Mouse (Mus musculus) heart, embryonic 15.5 days (tissue): Measurements from ENCODE around the gene Gm9733. TPM values are rescaled to one million over a fixed set of nuclear protein-coding genes. Genes with fewer than 3 reads are reported as not detected.
"Not testable (repeated sequence)": the region's sequence is repeated elsewhere in the genome, so short reads cannot be mapped to it uniquely, and the experiment has no call there.

ENCODE experiments used
- ATAC-seq: fragments of 200-750 bp; cut with Nextera tagmentation; replicated peaks from 2 replicates; pipeline ENCODE4 v1.8.0; 2017; ENCODE audit warnings: low read depth, moderate TSS enrichment; ENCODE audit not compliant: insufficient number of reproducible peaks, insufficient read depth, low FRiP score
- H3K27ac ChIP-seq: fragments of 300-500 bp; sonication (generic); 2 replicates; pipeline ENCODE4 v1.5.1; 2015; ENCODE audit warnings: mild to moderate bottlenecking, inconsistent platforms
- H3K27me3 ChIP-seq: fragments of 300-500 bp; sonication (generic); 2 replicates; pipeline ENCODE4 v1.6.1; 2015; ENCODE audit warnings: inconsistent platforms
- H3K36me3 ChIP-seq: fragments of 300-500 bp; sonication (generic); 2 replicates; pipeline ENCODE4 v1.6.1; 2015; ENCODE audit warnings: mild to moderate bottlenecking, inconsistent platforms
- H3K4me1 ChIP-seq: fragments of 300-500 bp; sonication (generic); replicated peaks from 2 replicates; pipeline ENCODE4 v1.6.1; 2015; ENCODE audit warnings: inconsistent platforms
- H3K4me2 ChIP-seq: fragments of 300-500 bp; sonication (generic); 2 replicates; pipeline ENCODE4 v1.6.1; 2015; ENCODE audit warnings: inconsistent platforms, mild to moderate bottlenecking, moderate library complexity
- H3K4me3 ChIP-seq: fragments of 300-500 bp; sonication (generic); 2 replicates; pipeline ENCODE4 v1.5.1; 2015; ENCODE audit warnings: mild to moderate bottlenecking, inconsistent platforms
- H3K9ac ChIP-seq: fragments of 300-500 bp; sonication (generic); 2 replicates; pipeline ENCODE4 v1.6.1; 2015; ENCODE audit warnings: mild to moderate bottlenecking, inconsistent platforms
- H3K9me3 ChIP-seq: fragments of 300-500 bp; sonication (generic); replicated peaks from 2 replicates; pipeline ENCODE4 v1.6.1; 2016; ENCODE audit warnings: inconsistent platforms
- WGBS: fragments of 180-500 bp; shearing (Covaris S2); methylation state at CpG from one replicate; pipeline ENCODE4 v1.1.7; 2015; ENCODE audit warnings: mixed read lengths; 5-methylcytosine and 5-hydroxymethylcytosine counted together
- polyA plus RNA-seq: library from polyadenylated mRNA; unstranded; fragments of >200 nt; fragmentation: Nextera tagmentation; extraction: Ambion mirVana; gene quantifications from 2 replicates; pipeline ENCODE4 v1.2.1, GENCODE M21; 2015

Gm9733 gene
- not detected in 2 replicates for polyA plus RNA-seq

- Histone ChIP-seq H3K27ac (no peak within 1 kb of the TSS), H3K36me3 (no peaks in the 10 kb centered on the region), H3K4me3 (no peak within 1 kb of the TSS), H3K27me3 (no peaks in the 10 kb centered on the region), H3K4me2 (no peak within 1 kb of the TSS), H3K9me3 (no peaks in the 10 kb centered on the region), H3K9ac (no peak within 1 kb of the TSS), H3K4me1 (no peaks in the 10 kb centered on the region)
- no peak for ATAC-seq
- WGBS: 74% methylated on average over 3 of the region's 3 CpGs
Measured at GRCm38 (mm10) chr3:15332063-15332462, at the start of gene Gm9733. TSS of gene Gm9733 (minus strand) at chr3:15332302.

DNA sequence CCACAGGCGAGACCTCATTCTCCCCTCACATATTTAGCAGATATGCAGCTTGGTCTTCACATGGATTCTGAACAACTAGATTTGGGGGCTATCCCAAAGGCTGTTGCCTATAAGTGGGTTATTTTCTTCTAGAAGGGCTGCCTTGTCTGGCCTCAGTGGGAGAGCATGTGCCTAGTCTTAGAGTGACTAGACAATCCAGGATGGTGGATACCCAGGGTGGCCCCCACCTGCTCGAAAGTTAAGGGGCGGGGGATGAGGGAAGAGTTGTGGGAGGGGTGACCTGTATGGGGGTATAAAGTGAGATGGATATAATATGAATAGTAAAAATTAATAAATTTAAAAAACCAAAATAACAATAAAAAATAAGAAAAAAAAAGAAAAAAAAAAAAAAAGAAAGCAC lies 23.6 kb upstream of the Gm9733 start:
- not testable (repeated sequence) for H3K4me2 ChIP-seq, H3K9ac ChIP-seq, H3K27ac ChIP-seq, H3K4me3 ChIP-seq, H3K4me1 ChIP-seq, H3K27me3 ChIP-seq, ATAC-seq, H3K36me3 ChIP-seq, H3K9me3 ChIP-seq
- WGBS: 56% methylated on average over 3 of the region's 3 CpGs

DNA sequence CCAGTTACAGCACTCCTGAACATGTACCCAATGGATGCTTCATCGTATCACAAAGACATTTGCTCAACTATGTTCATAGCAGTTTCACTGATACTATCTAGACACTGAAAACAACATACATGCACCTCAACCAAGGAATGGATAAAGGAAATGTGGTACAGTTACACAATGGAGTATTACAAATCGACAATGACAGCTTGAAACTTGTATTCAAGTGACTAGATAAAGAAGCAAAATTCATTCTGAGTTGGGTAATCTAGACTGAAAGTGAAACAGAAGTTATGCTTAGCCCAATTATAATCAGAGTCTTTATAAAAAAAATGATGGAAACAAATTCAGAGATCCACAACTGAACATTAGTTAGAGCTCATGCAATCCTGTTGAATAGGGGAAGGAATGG lies 18.2 kb upstream of the Gm9733 start:
- ATAC-seq, H3K4me2 ChIP-seq, H3K9me3 ChIP-seq, H3K9ac ChIP-seq, H3K4me3 ChIP-seq, H3K27ac ChIP-seq, H3K4me1 ChIP-seq, H3K27me3 ChIP-seq, H3K36me3 ChIP-seq: not testable (repeated sequence)
- WGBS: 80% methylated on average over 1 of the region's 2 CpGs

DNA sequence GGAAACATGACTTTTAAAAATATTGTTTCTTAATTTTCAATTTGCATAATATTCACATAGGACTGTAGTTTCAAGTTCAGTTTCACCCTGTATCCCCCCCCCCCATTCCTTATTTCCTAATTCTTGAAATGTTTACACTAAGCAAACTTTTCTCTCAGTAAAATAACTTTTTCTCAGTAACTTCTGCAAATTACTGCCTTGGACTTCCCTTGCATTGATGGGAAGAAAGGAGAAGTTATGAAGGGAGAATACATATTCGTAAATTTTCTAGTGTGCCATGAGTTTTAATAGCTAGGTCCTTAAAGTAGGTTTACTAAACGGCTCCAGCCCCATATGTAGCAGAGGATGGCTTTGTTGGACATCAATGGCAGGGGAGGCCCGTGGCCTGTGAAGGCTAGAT lies 13.5 kb upstream of the Gm9733 start:
- not testable (repeated sequence) for H3K9ac ChIP-seq, ATAC-seq, H3K4me2 ChIP-seq, H3K36me3 ChIP-seq, H3K27ac ChIP-seq, H3K4me1 ChIP-seq, H3K27me3 ChIP-seq, H3K9me3 ChIP-seq, H3K4me3 ChIP-seq
- WGBS: 56% methylated on average over 3 of the region's 3 CpGs

GRCm38 (mm10) chr3:15340287-15340686 lies 8.2 kb upstream of the Gm9733 start:
- no peaks in the 10 kb centered on the region for H3K4me1 ChIP-seq
- ATAC-seq: no peak
- H3K27me3 ChIP-seq: no peaks in the 10 kb centered on the region
- no peak overlapping the region for H3K9ac ChIP-seq
- no peaks in the 10 kb centered on the region for H3K9me3 ChIP-seq
- WGBS: 69% methylated on average over 1 of the region's 1 CpGs
- H3K36me3 ChIP-seq: no peaks in the 10 kb centered on the region
- no peak overlapping the region for H3K4me3 ChIP-seq
- no peak overlapping the region for H3K27ac ChIP-seq
- H3K4me2 ChIP-seq: no peak overlapping the region

DNA sequence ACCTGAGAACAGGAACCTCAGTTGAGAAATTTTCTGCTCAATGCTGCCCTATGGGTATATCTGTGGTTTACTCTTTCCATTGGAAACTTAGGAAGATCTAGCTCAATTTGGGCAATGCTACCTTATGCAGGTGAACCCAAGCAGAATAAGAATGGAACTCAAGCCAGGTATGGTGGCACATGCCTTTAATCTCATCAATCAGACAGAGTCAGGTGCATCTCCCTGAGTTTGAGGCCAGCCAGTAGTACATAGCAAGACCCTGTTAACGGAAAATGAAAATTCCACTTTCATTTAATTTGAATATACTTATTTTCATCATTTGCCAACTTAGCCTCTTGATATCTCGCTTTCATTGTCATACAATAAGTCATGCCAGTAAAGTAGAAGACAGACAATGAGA lies 2.1 kb upstream of the Gm9733 start:
- Histone ChIP-seq H3K4me2 (no peak overlapping the region), H3K9me3 (no peaks in the 10 kb centered on the region), H3K36me3 (no peaks in the 10 kb centered on the region), H3K4me1 (no peaks in the 10 kb centered on the region), H3K27me3 (no peaks in the 10 kb centered on the region), H3K9ac (no peak overlapping the region), H3K4me3 (no peak overlapping the region), H3K27ac (no peak overlapping the region)
- no peak for ATAC-seq
- WGBS: 58% methylated on average over 2 of the region's 2 CpGs

DNA sequence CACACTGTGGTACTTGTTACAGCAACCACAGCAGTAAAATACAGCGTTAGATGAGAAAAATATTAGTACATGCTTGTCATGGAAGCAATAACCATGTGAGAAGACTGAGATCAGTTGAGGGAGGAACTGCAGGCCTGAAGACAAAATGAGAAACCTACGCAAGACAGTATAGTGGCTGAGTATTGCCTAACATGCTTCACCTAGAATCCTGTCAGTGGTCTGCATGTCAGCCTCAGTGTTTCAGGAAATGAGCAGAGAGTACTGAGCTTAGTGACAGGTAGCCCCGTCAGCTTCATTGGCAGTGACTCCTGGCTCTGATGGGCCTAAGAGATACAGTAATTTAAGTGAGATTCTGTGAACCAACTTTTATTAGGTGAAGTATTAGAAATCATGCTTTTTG lies 557 bp downstream of the Gm9733 start:
- no peak overlapping the region for H3K4me3 ChIP-seq
- no peaks in the 10 kb centered on the region for H3K27me3 ChIP-seq
- WGBS: 62% methylated on average over 3 of the region's 3 CpGs
- no peaks in the 10 kb centered on the region for H3K4me1 ChIP-seq
- no peak overlapping the region for H3K27ac ChIP-seq
- H3K4me2 ChIP-seq: no peak overlapping the region
- H3K9ac ChIP-seq: no peak overlapping the region
- no peaks in the 10 kb centered on the region for H3K36me3 ChIP-seq
- ATAC-seq: no peak
- H3K9me3 ChIP-seq: no peaks in the 10 kb centered on the region

- Histone ChIP-seq H3K4me1 (no peaks in the 10 kb centered on the region), H3K4me3 (no peak overlapping the region), H3K36me3 (no peaks in the 10 kb centered on the region), H3K27ac (no peak overlapping the region), H3K4me2 (no peak overlapping the region), H3K27me3 (no peaks in the 10 kb centered on the region), H3K9me3 (no peaks in the 10 kb centered on the region), H3K9ac (no peak overlapping the region)
- no peak for ATAC-seq
Measured at GRCm38 (mm10) chr3:15329549-15329948, 2.6 kb downstream of the Gm9733 start.

GRCm38 (mm10) chr3:15284424-15285328 lies 47.4 kb downstream of the Gm9733 start:
- Histone ChIP-seq H3K36me3 (no peaks in the 10 kb centered on the region), H3K4me3 (no peak overlapping the region), H3K27ac (no peak overlapping the region), H3K27me3 (no peaks in the 10 kb centered on the region), H3K9me3 (no peaks in the 10 kb centered on the region), H3K4me1 (no peaks in the 10 kb centered on the region), H3K9ac (no peak overlapping the region), H3K4me2 (no peak overlapping the region)
- WGBS: 79% methylated on average over 6 of the region's 6 CpGs
- ATAC-seq: no peak

- Histone ChIP-seq H3K36me3 (no peaks in the 10 kb centered on the region), H3K4me3 (no peak overlapping the region), H3K27ac (no peak overlapping the region), H3K4me2 (no peak overlapping the region), H3K9ac (no peak overlapping the region), H3K9me3 (no peaks in the 10 kb centered on the region), H3K4me1 (no peaks in the 10 kb centered on the region), H3K27me3 (no peaks in the 10 kb centered on the region)
- 54% methylated on average over 5 of the region's 5 CpGs for WGBS
- ATAC-seq: no peak
Measured at GRCm38 (mm10) chr3:15275899-15276526, 56.1 kb downstream of the Gm9733 start.

DNA sequence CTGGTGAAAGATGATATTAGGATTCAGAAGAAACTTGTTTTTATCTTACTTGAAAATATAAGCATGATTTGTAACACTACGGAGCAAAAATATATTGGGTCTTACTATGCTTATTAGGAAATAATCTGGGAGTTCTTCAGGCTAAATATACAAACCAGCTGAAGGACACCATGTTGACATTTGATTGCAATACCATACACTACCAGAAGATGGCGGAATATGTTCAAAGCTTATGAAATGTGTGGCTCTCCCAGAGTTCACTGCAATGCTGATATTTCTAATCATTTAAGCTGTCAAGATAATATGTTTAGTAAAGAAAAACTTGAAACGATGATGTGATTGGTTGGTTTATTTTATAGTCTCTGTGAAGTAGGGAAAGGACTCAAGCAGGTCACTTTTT lies 67.7 kb downstream of the Gm9733 start:
- Histone ChIP-seq H3K4me3 (no peak overlapping the region), H3K27me3 (no peaks in the 10 kb centered on the region), H3K9ac (no peak overlapping the region), H3K9me3 (no peaks in the 10 kb centered on the region), H3K27ac (no peak overlapping the region), H3K4me1 (no peaks in the 10 kb centered on the region), H3K36me3 (no peaks in the 10 kb centered on the region), H3K4me2 (no peak overlapping the region)
- whole genome bisulfite sequencing: 10% methylated on average over 3 of the region's 3 CpGs
- ATAC-seq: no peak

DNA sequence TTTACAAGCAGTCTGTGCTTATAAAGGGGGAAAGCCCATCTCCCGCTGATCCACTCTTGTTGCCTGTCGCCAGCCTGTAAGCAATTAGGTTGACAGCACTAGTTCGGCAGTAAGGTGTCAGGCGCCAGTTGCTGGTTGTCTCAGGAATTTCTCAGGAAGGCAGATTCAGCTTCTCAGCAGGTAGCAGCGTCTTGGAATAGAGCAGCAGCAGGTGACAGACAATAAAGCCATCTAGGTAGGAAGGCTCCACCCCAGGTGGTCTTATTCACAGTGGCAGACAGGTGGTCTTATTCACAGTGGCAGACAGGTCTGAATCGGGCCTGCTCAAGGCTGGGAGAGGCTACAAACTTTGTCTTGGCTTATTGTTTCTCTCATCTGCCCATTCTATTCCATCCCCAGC lies 76.4 kb downstream of the Gm9733 start:
- 78% methylated on average over 6 of the region's 6 CpGs for WGBS
- H3K9ac ChIP-seq: no peak overlapping the region
- no peak for ATAC-seq
- no peak overlapping the region for H3K4me3 ChIP-seq
- no peaks in the 10 kb centered on the region for H3K27me3 ChIP-seq
- no peaks in the 10 kb centered on the region for H3K9me3 ChIP-seq
- H3K27ac ChIP-seq: no peak overlapping the region
- no peaks in the 10 kb centered on the region for H3K36me3 ChIP-seq
- H3K4me1 ChIP-seq: no peaks in the 10 kb centered on the region
- H3K4me2 ChIP-seq: no peak overlapping the region
